Comparison of ENCODE assay signal across 20 mouse cellular contexts in genomic region chr9:103751568-103751967, GRCm38 (mm10). TPM values are rescaled to one million over a fixed set of nuclear protein-coding genes. Genes with fewer than 3 reads are reported as not detected.
A peak's percentile ranks its signal among the peaks of the same experiment; 100 is the strongest.
DNase-seq lines count a peak whose midpoint lies in the region; ATAC-seq lines count a peak whose summit lies in the region.
"Had no signal": no experiment of that assay in that cellular context is flagged by ENCODE, and none has a peak within 500 bp of the region (broad histone marks: within the 10 kb centered on the region; RNA-seq: fewer than 3 reads in every experiment).

No protein-coding gene starts in this region.

- no peaks in the 10 kb centered on the region for H3K9me3 ChIP-seq in heart, embryonic 13.5 days
- no peaks in the 10 kb centered on the region for H3K9me3 ChIP-seq in midbrain, embryonic 14.5 days (ENCODE audit: control insufficient read depth, low read length)
- no peaks in the 10 kb centered on the region for H3K9me3 ChIP-seq in midbrain, embryonic 13.5 days
- no peaks in the 10 kb centered on the region for H3K9me3 ChIP-seq in embryonic facial prominence, embryonic 11.5 days (replicated peaks; ENCODE audit: control insufficient read depth, low read length)
- H3K9me3 ChIP-seq: limb, embryonic 15.5 days; lung, embryonic 15.5 days; megakaryocyte, embryonic 14.5 days had no signal

- H3K4me1 ChIP-seq in heart, embryonic 13.5 days = peaks cover 53% of the 10 kb centered on the region
- peaks cover 6% of the 10 kb centered on the region; the same call in 1 of the 2 replicates for H3K4me1 ChIP-seq in midbrain, embryonic 14.5 days (ENCODE audit: control insufficient read depth, insufficient read depth, low read length)
- H3K4me1 ChIP-seq in midbrain, embryonic 13.5 days (replicated peaks) = peaks cover 16% of the 10 kb centered on the region
- H3K4me1 ChIP-seq in embryonic facial prominence, embryonic 11.5 days (ENCODE audit: control insufficient read depth, insufficient read depth, low read length) = no peaks in the 10 kb centered on the region
- H3K4me1 ChIP-seq: limb, embryonic 15.5 days; lung, embryonic 15.5 days; megakaryocyte, embryonic 14.5 days had no signal

- 0 out of 2 replicates have a peak overlapping the region, but pooled peaks have one; percentile 28 for H3K27ac ChIP-seq in heart, embryonic 13.5 days (replicated peaks)
- H3K27ac ChIP-seq in midbrain, embryonic 14.5 days (replicated peaks; ENCODE audit: low read depth, low read length) = no peak overlapping the region
- no peak overlapping the region for H3K27ac ChIP-seq in midbrain, embryonic 13.5 days
- H3K27ac ChIP-seq in embryonic facial prominence, embryonic 11.5 days (replicated peaks; ENCODE audit: low read depth, low read length) = no peak overlapping the region
- H3K27ac ChIP-seq: left cerebral cortex, adult 2 months; limb, embryonic 15.5 days; lung, embryonic 15.5 days; stomach, postnatal 0 days had no signal

- no peaks in the 10 kb centered on the region for H3K27me3 ChIP-seq in heart, embryonic 13.5 days (replicated peaks)
- no peaks in the 10 kb centered on the region for H3K27me3 ChIP-seq in midbrain, embryonic 14.5 days (ENCODE audit: control insufficient read depth, insufficient read depth, low read length)
- H3K27me3 ChIP-seq in midbrain, embryonic 13.5 days = no peaks in the 10 kb centered on the region
- no peaks in the 10 kb centered on the region for H3K27me3 ChIP-seq in embryonic facial prominence, embryonic 11.5 days (ENCODE audit: control insufficient read depth, insufficient read depth, low read length)
- H3K27me3 ChIP-seq: limb, embryonic 15.5 days; lung, embryonic 15.5 days had no signal

- no peak for ATAC-seq in heart, embryonic 13.5 days (ENCODE audit: extremely low read depth, insufficient number of reproducible peaks, low FRiP score, low TSS enrichment)
- no peak for ATAC-seq in midbrain, embryonic 14.5 days (ENCODE audit: low FRiP score, low TSS enrichment)
- ATAC-seq in midbrain, embryonic 13.5 days = no peak
- no peak for ATAC-seq in embryonic facial prominence, embryonic 11.5 days (replicated peaks; ENCODE audit: insufficient number of reproducible peaks, low FRiP score, low TSS enrichment, low read depth)

- no peak overlapping the region for H3K9ac ChIP-seq in heart, embryonic 13.5 days
- H3K9ac ChIP-seq in midbrain, embryonic 14.5 days (replicated peaks; ENCODE audit: low read length) = no peak overlapping the region
- H3K9ac ChIP-seq in midbrain, embryonic 13.5 days (replicated peaks) = no peak overlapping the region
- no peak overlapping the region for H3K9ac ChIP-seq in embryonic facial prominence, embryonic 11.5 days (replicated peaks; ENCODE audit: low read length)
- H3K9ac ChIP-seq: limb, embryonic 15.5 days; lung, embryonic 15.5 days had no signal

- H3K36me3 ChIP-seq in heart, embryonic 13.5 days = peaks cover 25% of the 10 kb centered on the region
- no peaks in the 10 kb centered on the region for H3K36me3 ChIP-seq in midbrain, embryonic 14.5 days (ENCODE audit: control insufficient read depth, insufficient read depth, low read length)
- no peaks in the 10 kb centered on the region for H3K36me3 ChIP-seq in midbrain, embryonic 13.5 days
- no peaks in the 10 kb centered on the region for H3K36me3 ChIP-seq in embryonic facial prominence, embryonic 11.5 days (replicated peaks; ENCODE audit: control insufficient read depth, insufficient read depth, low read depth, low read length)
- H3K36me3 ChIP-seq: limb, embryonic 15.5 days; lung, embryonic 15.5 days had no signal

- 39% methylated on average over 9 of the region's 9 CpGs for WGBS in heart, embryonic 13.5 days
- WGBS in midbrain, embryonic 14.5 days = 61% methylated on average over 9 of the region's 9 CpGs
- 63% methylated on average over 9 of the region's 9 CpGs for whole genome bisulfite sequencing in midbrain, embryonic 13.5 days
- whole genome bisulfite sequencing in embryonic facial prominence, embryonic 11.5 days = 26% methylated on average over 9 of the region's 9 CpGs

- H3K4me3 ChIP-seq in heart, embryonic 13.5 days = no peak overlapping the region
- H3K4me3 ChIP-seq in midbrain, embryonic 14.5 days (replicated peaks; ENCODE audit: low read depth, low read length) = no peak overlapping the region
- H3K4me3 ChIP-seq in midbrain, embryonic 13.5 days (replicated peaks) = no peak overlapping the region
- H3K4me3 ChIP-seq in embryonic facial prominence, embryonic 11.5 days (ENCODE audit: low read depth, low read length) = no peak overlapping the region
- H3K4me3 ChIP-seq: left cerebral cortex, adult 2 months; limb, embryonic 15.5 days; lung, embryonic 15.5 days; megakaryocyte, embryonic 14.5 days; myocyte had no signal

- intact Hi-C loops in heart, postnatal 14 days (cut with DNase I) = no loop called here

- no peak for DNase-seq in heart, postnatal 14 days
- peak; percentile 19 for DNase-seq in midbrain, embryonic 14.5 days
- peak; percentile 34 for DNase-seq in embryonic facial prominence, embryonic 11.5 days (ENCODE audit: low spot score)
- DNase-seq in kidney, postnatal 36 days = peak; percentile 50 to 65
- no peak for DNase-seq in lung, postnatal 25 days (ENCODE audit: low spot score)
- DNase-seq in gastrocnemius, adult 18-20 months (ENCODE audit: low spot score) = no peak
- DNase-seq: adrenal gland, adult 2 months; B cell, adult 2 months; cerebellum, postnatal 25 days; spleen, adult 18-20 months had no signal

- H3K4me2 ChIP-seq in heart, embryonic 13.5 days = no peak overlapping the region
- H3K4me2 ChIP-seq in midbrain, embryonic 14.5 days (ENCODE audit: low read length) = no peak overlapping the region
- no peak overlapping the region for H3K4me2 ChIP-seq in midbrain, embryonic 13.5 days (replicated peaks)
- H3K4me2 ChIP-seq in embryonic facial prominence, embryonic 11.5 days (ENCODE audit: low read depth, low read length) = no peak overlapping the region
- H3K4me2 ChIP-seq: limb, embryonic 15.5 days; lung, embryonic 15.5 days had no signal

RNA-seq across cellular contexts. Expression of gene Tmem108, which starts 10.1 kb away (rescaled TPM):
- polyA plus RNA-seq in heart, embryonic 13.5 days (2015; fragmentation: Nextera tagmentation; extraction: Ambion mirVana) = 66.1 and 69.8 TPM in 2 replicates
- total RNA-seq in heart, postnatal 14 days (2021) = 1 to 10 TPM; 5.4 to 5.7 TPM
- polyA plus RNA-seq in midbrain, embryonic 14.5 days (2014; fragmentation: Nextera tagmentation; extraction: Ambion mirVana) = 29.6 and 33.2 TPM in 2 replicates
- polyA plus RNA-seq in midbrain, embryonic 13.5 days (2015; fragmentation: Nextera tagmentation; extraction: Ambion mirVana) = 22.1 and 23.4 TPM in 2 replicates
- 14.2 and 17.3 TPM in 2 replicates for polyA plus RNA-seq in embryonic facial prominence, embryonic 11.5 days (2014; fragmentation: Nextera tagmentation; extraction: Ambion mirVana)
- not detected for total RNA-seq in gastrocnemius, adult 18-20 months (2021)
- total RNA-seq: hematopoietic stem cell, adult 5-6 weeks; MEL had no signal
- polyA plus RNA-seq: myocyte had no signal

Comparison
In these comparisons a context has a peak if more than half of its experiments do, and no peak if none do; other contexts are left out.
1. DNase-seq: peak in midbrain, embryonic 14.5 days (single experiment), embryonic facial prominence, embryonic 11.5 days (single experiment) and kidney, postnatal 36 days (2 of 2); none in heart, postnatal 14 days (0 of 2), lung, postnatal 25 days (single experiment) and gastrocnemius, adult 18-20 months (single experiment).